Mouse (Mus musculus): ENCODE data around the gene Cavin1.

The Cavin1 gene

DNA sequence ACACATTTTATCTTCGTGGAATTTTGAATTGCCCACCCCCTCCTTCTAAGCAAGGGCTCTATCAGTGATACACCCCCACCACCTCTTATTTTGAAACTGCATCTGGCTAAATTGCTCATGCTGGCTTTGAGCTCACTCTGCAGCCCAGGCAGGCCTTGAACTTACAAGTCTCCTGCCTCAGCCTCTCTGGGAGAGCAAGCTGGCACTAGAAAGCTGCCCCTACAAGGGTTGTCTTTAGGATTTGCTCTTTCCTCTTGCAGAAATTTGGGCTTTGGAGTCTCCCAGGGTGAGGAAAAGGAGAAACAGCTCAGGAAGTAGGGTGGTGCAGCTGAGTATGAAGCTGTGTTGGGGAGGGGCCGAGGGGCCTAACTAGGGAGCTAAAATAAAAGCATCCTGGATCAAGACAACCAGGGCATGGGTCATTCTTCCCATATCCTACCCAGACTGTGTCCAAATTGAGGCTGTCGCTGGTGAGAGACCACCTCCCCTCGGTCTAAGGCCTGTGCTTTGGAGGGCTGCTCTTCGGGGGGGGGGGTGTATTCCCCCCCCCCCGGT lies 12.7 kb downstream of the Cavin1 start:
- no peak for DNase-seq (ENCODE audit: low read depth, low spot score)

DNA sequence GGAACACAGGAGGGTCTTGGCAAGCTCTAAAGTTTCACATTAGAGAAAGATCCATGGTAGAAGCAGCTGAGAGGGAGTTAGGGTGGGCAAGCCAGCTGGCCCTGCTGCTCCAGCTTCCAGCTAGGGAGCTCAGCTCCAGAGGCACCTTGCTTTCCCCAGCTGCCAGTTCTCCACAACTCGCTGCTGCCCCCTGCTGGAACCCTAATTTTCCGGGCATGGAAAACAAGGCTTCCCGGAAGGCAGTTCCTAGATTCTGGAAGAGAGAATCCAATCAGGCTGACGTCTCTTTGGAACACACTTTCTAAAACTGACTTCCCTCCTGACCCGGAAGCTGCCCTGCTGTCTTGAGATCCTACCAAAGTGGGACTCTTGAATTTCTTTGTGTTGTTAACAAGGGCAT lies 13.4 kb downstream of the Cavin1 start:
- DNase-seq (ENCODE audit: low read depth, low spot score) = peak; percentile 56

DNA sequence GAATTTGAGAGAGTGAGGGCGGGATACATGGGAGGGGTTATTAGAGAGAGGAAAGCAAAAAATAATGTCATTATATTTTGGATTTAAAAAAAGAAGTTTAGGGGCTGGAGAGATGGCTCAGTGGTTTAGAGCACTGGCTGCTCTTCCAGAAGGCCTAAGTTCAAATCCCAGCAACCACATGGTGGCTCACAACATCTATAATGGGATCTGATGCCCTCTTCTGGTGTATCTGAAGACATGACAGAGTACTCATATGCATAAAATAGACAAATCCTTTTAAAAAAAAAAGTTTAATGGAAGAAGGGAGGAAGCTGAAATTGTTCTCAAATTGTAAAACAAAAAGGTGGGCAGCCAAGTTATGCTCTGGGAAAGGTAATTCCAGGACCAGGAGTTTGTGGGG lies 21.1 kb downstream of the Cavin1 start:
- no peak for DNase-seq (ENCODE audit: low read depth, low spot score)

DNA sequence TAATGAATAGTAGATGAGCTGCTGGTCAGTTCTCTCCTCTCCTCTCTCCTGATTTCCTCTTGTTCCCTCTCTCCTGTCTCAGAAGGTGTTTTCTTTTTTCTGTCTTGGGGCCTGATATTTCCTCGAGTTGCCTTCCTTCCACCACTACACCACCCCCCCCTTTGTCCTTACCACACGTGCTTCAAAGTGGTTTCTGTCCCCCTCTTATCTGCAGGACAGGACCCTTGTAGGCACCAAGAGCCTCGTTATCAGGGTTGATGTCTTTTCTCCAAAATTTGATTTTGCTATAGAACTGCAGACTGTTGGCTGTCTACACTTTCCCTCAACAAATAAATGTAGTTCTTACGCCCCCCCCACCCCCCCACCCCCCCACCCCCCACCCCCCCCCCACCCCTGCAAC lies 22.4 kb downstream of the Cavin1 start:
- no peak for DNase-seq (ENCODE audit: low read depth, low spot score)

DNA sequence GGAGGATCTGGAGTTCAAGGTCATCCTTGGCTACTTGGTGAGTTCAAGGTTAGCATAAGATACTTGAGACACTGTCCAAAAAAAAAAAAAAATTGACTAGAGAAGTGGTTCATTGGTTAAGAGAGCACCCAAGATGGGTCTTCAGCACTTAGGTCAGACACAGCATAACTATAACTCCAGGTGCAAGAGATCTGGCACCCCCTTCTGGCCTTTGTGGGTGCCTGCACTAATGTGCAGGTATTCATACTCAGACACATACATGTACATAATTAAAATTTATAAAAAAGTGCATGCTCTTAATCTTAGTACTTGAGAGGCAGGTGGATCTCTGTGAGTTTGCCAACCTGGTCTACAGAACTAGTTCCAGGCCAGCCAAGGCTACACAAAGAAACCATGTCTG lies 23.1 kb downstream of the Cavin1 start:
- DNase-seq (ENCODE audit: low read depth, low spot score) = peak; percentile 63

DNA sequence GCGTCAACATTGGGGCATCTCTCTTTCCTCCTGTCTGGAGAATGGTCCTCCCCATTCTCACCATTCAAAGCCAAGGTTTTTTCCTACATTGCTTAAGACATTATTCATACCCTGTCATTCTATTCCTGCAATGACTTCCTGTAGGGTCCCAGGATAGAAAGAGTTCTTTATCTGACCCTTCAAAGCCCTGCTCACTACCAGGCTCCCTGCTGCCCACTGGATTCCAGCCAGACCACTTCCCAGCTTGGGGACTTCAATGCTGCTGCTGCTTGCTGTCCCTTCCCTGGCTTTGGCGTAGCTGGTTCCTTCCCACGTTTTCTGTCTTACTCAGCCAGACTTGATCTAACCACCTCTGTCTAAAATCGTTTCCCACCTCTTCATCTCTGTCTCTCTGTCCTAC lies 23.8 kb downstream of the Cavin1 start:
- DNase-seq (ENCODE audit: low read depth, low spot score) = no peak

DNA sequence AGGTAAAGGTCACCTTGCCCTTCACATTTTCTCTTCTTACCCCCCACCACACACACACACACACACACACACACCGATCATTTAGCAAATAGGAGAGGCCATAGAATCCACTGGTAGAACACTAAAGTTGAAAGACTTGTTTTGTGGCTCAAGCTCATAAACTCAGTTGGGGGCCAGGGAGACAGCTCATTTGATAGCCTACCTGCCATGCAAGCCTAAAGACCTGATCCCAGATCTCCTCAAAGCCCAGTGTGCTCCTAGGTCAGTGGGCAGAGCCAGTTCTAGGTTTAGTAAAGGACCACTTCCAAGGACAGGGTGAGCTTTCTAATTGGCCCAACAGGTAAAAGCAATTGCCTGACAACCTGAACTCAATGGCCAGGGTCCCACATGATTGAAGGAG lies 28.3 kb downstream of the Cavin1 start:
- no peak for DNase-seq (ENCODE audit: low read depth, low spot score)

DNA sequence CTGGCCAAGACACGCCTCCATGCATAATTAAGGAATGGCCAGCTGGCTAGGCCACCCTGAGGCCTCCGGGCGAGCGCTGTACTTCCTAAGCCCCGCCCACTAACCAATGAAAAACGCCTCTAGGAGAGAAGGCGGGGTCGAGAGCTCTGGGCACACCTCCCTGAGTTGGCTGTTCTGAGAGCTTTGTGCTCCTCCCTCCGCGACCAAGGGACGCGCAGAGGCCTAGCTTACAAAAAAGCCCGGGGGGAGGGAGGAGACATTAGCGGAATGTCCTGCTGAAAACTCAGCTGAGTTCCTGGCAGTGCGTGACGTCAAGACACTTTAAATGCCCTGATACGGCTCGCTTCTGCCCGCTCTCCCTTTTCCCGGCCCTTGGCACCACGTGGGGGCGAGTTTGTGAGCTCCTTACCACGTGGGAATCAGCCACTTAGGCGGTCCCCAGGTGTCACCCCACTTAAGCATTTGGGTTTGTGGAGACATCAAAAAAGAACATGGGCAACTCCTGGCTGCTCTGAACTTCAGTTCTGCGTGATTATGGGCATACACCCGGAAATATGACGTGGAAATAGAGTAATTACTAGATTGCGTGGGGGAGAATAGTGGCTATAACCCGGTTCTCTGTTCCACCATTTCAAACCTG lies 31.1 kb downstream of the Cavin1 start, which contains the start of gene Stat3:
TSS of gene Stat3 (minus strand) at position 29 of the 640 bp plus-strand sequence.
- DNase-seq (ENCODE audit: low read depth, low spot score) = peak; percentile 99

DNA sequence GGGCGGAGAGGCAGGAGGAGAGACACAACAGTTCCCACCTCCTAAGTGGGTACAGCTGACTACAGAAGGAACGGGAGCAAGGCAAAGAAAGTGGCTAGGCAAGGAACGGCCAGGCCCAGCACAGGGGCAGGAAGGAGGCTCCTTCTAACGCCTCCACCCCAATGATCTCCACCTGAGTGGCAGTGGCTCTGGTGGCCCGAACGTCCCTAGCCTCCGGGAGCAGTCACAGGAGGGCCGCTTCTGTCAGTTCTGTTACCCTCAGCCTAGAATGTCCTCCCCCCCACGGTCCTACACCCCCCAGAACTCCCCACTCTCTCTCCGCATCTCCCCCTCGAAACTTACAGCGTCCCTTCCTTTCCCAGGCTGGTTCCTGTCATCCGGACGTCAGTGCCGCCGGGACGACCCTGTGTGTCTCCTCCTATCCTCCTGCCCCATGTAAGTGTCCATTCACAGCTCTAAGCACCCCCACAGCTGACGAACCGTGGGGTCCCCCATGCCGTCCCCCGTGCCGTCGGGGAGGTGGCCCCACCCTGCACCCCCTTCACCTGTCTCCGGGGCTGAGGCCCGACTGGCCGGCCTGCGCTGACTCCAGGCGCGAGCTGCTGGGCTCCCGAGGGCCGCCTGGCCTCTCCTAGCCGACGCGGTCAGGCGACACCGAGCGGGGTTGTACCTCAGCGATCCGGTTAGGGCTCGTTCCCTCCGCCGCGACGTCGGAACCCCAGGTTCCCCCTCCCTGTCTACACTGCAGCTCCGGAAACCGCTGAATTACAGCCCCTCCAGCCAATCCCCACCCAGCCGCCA lies 31.8 kb downstream of the Cavin1 start:
- DNase-seq (ENCODE audit: low read depth, low spot score) = no peak

DNA sequence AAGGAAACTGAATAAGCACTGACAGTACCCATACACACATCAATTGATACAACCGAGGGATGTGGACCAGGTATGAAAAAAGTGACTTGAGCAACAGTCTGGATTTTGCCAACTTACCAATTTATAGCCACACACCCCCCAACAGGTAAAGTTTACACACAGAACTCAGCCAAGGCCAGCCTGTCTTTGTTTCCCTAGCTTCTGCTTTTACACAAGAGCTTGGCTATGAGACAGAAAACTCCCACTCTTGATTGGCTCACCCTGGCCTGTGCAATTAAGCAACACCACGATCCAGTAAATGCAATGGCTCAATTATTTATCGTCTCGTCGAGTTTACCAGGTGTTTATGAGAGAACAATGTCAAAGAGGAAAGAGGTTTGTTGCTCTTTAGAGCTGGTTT lies 32.6 kb downstream of the Cavin1 start:
- peak; percentile 45 for DNase-seq (ENCODE audit: low read depth, low spot score)

DNA sequence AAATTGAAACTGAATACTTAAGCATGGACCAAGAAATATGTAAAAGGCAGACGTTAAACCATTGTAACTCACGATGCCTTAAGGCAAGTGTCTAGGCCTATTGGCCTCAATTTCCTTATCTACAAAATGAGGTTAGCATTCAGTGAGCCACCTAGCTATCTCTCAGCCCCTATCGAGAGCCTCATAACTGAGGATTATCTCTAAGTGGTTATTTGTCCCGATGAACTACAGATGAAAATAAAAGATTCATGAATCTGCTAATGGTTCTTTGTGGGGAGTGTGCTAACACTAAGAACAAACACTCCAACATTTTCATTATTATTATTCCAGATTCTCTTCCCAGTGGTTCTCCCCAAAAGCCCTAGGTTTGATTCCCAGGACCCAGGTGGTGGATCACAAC lies 33.4 kb downstream of the Cavin1 start:
- DNase-seq (ENCODE audit: low read depth, low spot score) = peak; percentile 31

DNA sequence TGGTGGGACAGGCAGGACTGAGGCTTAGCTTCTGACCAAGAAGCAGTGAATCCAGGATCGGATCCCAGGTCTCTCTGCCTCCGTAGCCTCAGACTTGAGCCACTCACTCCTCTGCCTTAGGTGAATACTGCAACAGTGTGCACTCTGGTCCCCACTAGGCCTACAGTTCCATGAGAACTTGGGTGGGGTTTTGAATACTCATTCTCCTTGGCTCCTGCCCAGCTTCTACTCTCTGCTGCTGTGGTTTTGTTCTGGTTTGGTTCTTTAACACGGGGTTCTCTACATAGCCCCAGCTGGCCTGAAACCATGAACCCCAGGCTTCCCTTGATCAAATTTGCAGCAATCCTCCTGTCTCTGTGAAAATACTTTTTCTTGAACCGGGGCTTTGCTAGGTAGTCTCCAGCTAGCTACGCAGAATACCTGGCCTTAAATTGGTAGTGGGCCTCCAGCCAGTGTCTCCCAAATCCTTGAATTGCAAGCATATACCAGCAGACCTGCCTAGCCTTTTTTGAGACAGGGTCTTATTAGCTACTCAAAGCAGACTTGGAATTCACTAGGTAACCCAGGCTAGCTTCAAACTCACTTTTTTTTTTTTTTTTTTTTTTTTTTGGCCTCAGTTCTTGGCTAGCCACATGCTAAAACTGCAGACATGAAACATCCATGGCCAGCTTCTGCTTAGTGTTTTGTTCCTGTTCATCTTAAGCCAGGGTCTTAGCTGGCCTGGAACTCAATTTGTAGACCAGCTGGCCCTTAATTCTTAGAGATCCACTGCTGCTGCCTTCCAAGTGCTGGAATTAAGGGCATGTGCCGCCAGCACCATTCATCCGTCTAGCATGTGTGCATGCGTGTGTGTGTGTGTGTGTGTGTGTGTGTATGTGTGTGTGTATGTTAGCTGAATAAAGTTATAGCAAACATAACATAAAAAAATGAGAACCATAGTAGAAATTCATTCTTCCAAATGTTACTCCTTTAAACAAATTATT lies 35.0 kb downstream of the Cavin1 start:
- peak; percentile 28 for DNase-seq (ENCODE audit: low read depth, low spot score)

DNA sequence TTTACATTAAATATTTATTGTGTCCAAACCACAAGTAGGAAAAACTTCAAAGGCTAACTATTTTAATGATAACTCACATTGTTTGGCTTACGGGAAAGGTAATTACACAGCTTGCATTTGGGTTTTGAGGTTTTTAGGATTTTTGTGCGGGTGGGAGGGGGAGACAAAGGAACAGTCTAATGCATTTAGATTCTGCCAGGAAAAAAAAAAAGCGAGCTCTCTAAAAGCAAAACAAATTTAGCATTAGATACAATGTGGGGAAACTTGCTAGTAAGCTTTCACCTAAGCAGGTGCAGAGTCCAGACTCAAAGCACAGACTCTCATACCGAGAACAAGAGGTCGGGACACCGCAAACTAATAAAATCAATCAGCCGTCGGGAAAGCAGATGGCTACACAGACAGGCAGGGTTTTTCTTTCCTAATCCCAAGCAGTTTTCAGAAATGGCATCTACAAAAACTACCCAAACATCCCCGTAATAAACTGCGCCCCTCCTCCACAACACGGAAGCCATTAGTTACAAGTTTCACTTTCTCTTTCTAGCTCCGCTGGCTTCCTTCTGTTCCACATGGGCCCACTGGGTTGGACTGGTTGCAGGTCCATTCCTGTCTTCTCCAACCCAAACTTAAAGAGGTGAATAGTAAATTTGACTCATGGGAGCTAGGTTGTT lies 39.3 kb downstream of the Cavin1 start:
- peak; percentile 86 for DNase-seq (ENCODE audit: low read depth, low spot score)

DNA sequence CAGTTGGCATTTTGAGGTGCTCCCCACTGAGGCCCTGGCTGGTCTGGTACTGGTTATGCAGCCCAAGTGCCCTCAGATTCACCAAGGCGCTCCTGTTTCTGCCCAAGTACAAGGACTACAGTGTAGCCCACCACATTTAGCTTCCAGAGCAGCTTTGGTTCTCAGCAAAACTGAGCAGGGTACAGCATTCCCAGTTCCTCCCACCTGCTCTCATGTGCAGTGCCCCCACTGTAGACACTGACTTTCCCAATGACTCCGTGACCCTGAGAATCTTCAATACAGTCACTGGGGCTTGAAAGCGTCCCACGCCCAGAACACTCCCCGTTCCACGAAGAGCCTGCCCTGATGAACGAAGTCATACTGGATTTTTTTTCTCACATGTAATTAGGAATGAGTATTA lies 40.1 kb downstream of the Cavin1 start:
- no peak for DNase-seq (ENCODE audit: low read depth, low spot score)

DNA sequence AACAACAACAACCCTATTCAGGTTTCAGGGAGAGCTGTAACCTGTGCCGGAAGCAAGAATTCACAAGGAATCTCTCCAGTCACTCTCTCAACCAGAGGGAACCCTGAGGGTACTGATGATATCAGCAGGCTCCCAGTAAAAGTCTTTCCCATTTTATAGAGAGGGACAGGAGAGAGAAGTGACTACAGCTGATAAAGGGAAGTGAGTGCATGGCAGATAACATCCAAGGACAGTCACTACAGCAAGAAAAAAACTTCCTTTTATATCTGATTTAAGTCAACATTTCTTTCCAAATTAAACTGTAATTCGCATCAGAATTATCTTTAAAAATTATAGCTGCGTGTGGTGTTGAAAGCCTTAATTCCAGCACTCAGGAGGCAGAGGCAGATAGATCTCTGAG lies 43.3 kb downstream of the Cavin1 start:
- DNase-seq (ENCODE audit: low read depth, low spot score) = no peak

DNA sequence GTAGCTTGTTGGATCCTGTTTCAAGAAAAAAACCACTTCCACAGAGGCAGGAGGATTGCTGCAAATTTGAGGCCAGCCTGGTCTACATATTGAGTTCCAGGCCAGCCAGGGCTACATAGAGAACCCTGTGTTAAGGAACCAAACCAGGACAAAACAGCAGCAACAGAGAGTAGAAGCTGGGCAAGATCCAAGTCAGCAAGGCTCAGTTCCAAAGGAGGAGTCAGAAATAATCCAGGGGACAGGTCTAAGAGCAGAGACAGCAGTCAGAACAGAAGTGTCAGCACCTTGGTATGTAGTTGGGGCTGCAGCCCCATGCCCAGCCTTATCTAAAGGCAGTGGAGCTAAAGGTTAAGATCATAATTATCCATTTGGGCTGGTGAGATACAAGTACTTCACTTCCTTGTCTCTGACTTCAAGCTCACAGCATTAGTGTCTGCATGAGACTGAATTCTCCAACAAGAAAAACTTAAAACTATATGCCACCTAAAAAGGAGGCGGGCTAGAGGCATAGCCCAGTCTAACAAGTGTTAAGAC lies 46.2 kb downstream of the Cavin1 start:
- no peak for DNase-seq (ENCODE audit: low read depth, low spot score)

DNA sequence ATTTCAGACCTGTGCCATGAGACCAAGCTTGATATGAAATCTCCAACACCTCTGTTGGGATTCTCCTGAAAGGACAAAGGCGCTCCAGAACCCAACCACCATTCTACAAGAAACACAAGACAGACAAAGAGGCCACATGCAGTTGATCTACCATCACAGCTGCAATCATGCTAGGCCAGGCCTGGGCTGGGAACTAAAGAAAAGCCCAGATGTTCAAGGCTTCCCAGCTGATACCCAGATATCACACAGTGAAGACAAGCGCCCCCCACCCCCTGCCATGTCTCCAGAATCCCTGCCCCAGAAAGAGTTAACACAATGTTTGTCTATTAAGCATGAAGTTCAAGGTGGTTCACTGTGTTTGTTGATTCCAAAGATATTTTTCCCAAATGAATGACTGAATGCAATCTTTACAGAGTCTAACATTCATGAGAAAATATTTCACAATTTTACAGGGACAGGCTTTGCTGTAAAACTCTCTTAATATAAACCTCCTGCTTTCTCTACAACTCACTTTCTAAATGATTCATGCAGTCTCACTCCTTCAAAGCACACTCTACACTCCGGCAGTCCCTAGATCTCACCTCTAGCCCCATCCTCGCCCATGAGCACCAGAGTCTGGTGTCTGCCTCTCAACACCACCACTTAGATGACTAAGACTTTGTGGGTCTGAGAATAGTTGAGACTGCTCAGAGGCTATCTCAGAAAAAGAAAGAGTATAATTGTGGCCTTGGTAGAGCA lies 49.6 kb downstream of the Cavin1 start:
- no peak for DNase-seq (ENCODE audit: low read depth, low spot score)

DNA sequence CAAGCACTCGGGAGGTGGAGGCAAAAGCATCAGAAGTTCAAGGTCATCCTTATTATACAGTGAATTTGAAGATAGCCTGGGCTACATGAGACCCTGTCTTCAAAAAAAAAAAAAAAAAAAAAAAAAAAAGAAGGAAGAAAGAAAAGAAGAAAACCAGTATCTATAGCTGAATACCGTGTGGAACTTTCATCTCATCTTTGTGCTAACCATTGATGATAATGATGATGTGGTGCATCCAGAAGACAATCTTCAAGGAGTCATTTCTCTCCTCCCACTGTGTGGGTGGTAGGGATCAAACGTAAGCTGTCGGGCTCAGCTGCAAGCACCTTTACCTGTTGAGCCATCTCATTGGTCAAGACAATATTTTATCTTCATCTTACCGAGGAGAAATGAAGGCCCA lies 52.7 kb downstream of the Cavin1 start:
- no peak for DNase-seq (ENCODE audit: low read depth, low spot score)

DNA sequence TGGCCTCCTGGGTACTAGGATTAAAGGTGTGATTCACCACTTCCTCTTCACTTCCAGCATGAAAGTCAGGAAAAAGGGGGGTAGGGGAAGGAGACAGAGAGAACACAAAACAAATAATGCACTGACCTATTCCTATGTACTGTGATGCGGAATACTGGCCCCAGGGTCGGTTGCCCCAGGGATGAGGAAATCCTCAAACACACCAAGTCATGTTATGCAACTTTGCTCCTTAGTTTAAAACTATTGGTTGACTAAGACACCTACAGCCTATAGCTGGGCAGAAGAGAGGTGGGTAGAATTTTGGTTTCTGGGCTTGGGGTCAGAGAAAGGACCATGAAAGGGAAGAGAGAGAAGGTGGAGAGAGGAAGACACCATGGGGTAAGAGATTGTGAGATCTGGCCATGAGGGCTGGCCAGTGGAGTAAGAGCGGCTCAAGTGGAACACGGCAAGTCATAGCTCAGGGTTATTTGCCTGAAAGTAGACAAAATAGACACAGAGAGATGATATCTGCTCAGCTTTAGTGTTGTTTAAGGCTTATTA lies 54.2 kb downstream of the Cavin1 start:
- no peak for DNase-seq (ENCODE audit: low read depth, low spot score)

DNA sequence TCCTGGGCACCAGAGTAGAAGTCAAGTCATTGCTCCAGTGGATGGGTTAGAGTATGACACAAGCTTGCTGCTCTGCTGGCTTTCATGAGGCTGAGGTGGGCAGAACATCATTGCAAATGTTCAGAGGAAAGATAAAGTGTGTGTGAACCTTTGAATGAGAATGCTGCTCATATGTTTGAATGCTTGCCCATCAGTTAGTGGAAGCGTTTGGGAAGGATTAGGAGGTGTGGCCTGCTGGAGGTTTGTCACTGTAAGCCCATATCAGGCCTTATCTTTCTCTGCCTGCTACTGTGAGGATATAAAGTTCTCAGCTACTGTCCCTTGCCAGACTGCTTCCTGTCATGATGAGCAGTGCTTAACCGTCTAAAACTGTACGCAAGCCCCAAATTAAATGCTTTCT lies 55.6 kb downstream of the Cavin1 start:
- no peak for DNase-seq (ENCODE audit: low read depth, low spot score)

All from CD4-positive helper T cell, adult 2 months (primary cell).